Mouse (Mus musculus) testis, adult 2 months (tissue): ENCODE data around the gene Gm49486. TPM values are rescaled to one million over a fixed set of nuclear protein-coding genes. Genes with fewer than 3 reads are reported as not detected.
A peak's percentile ranks its signal among the peaks of the same experiment; 100 is the strongest.

Experiments used
- H3K27ac ChIP-seq: fragments of 200-500 bp; 2 replicates; pipeline ENCODE4 v1.5.1; 2012; ENCODE audit warnings: low read depth, low read length; ENCODE audit not compliant: control insufficient read depth, insufficient read depth
- H3K27me3 ChIP-seq: fragments of 200-500 bp; 2 replicates; pipeline ENCODE4 v1.6.1; 2012; ENCODE audit warnings: mild to moderate bottlenecking, low read length, moderate library complexity; ENCODE audit not compliant: control insufficient read depth, insufficient read depth
- H3K36me3 ChIP-seq: fragments of 200-500 bp; 2 replicates; pipeline ENCODE4 v1.6.1; 2012; ENCODE audit warnings: mild to moderate bottlenecking, low read length; ENCODE audit not compliant: control insufficient read depth, insufficient read depth
- H3K4me1 ChIP-seq: fragments of 200-500 bp; 2 replicates; pipeline ENCODE4 v1.6.1; 2012; ENCODE audit warnings: low read length; ENCODE audit not compliant: control insufficient read depth, insufficient read depth
- H3K4me3 ChIP-seq: fragments of 200-500 bp; 2 replicates; pipeline ENCODE4 v1.5.1; 2012; ENCODE audit warnings: low read depth, mild to moderate bottlenecking, low read length, moderate library complexity, mixed read lengths; ENCODE audit not compliant: control insufficient read depth
- CTCF ChIP-seq: fragments of 200-500 bp; IDR thresholded peaks from 2 replicates; pipeline ENCODE4 v1.5.1; 2012; ENCODE audit warnings: low read depth, mild to moderate bottlenecking, inconsistent platforms, low read length, moderate library complexity; ENCODE audit not compliant: control insufficient read depth, insufficient read depth, insufficient replicate concordance
- POLR2A ChIP-seq: fragments of 200-500 bp; IDR thresholded peaks from 2 replicates; pipeline ENCODE4 v1.6.1; 2012; ENCODE audit warnings: low read depth, mild to moderate bottlenecking, inconsistent platforms, low read length, moderate library complexity; ENCODE audit not compliant: control insufficient read depth
- polyA plus RNA-seq: library from polyadenylated mRNA; depleted of rRNA; stranded (reverse); fragments of >200 nt; gene quantifications from 2 replicates; pipeline ENCODE4 v1.2.3, GENCODE M21; 2012; rRNA removed

The Gm49486 gene
- 0.10 and 0.28 TPM in 2 replicates for polyA plus RNA-seq

- Histone ChIP-seq H3K27ac (peak within 1 kb of the TSS; percentile 95), H3K27me3 (no peaks in the 10 kb centered on the region), H3K36me3 (peaks cover 3% of the 10 kb centered on the region), H3K4me3 (peak within 1 kb of the TSS; percentile 88), H3K4me1 (peaks cover 12% of the 10 kb centered on the region)
- TF ChIP-seq CTCF (no peak), POLR2A (peak; percentile 89)
Measured at GRCm38 (mm10) chr15:79229058-79229821, at the start of gene Gm49486, which contains the start of gene Pick1. Gene Gm49486 (plus strand): TSS chr15:79229391. Gene Pick1 (plus strand): TSS chr15:79229173.

GRCm38 (mm10) chr15:79185213-79185612 is 44.0 kb upstream of the Gm49486 start:
- no peaks in the 10 kb centered on the region for H3K36me3 ChIP-seq
- no peaks in the 10 kb centered on the region for H3K27me3 ChIP-seq
- TF ChIP-seq POLR2A (no peak), CTCF (no peak)
- H3K4me3 ChIP-seq: no peak overlapping the region
- H3K4me1 ChIP-seq: no peaks in the 10 kb centered on the region
- no peak overlapping the region for H3K27ac ChIP-seq

- H3K4me1 ChIP-seq: no peaks in the 10 kb centered on the region
- no peak for TF ChIP-seq POLR2A
- no peak for TF ChIP-seq CTCF
- no peaks in the 10 kb centered on the region for H3K36me3 ChIP-seq
- no peak overlapping the region for H3K4me3 ChIP-seq
- H3K27ac ChIP-seq: no peak overlapping the region
- no peaks in the 10 kb centered on the region for H3K27me3 ChIP-seq
Measured at GRCm38 (mm10) chr15:79187819-79188218, 41.4 kb upstream of the Gm49486 start.

- H3K4me1 ChIP-seq: no peaks in the 10 kb centered on the region; the same call in 1 of the 2 replicates
- H3K27me3 ChIP-seq: no peaks in the 10 kb centered on the region
- no peaks in the 10 kb centered on the region for H3K36me3 ChIP-seq
- no peak overlapping the region for H3K4me3 ChIP-seq
- H3K27ac ChIP-seq: no peak overlapping the region
- no peak for TF ChIP-seq CTCF
- no peak for TF ChIP-seq POLR2A
Measured at GRCm38 (mm10) chr15:79191426-79191825, 37.8 kb upstream of the Gm49486 start.

GRCm38 (mm10) chr15:79192450-79192849 is 36.7 kb upstream of the Gm49486 start:
- Histone ChIP-seq H3K27me3 (no peaks in the 10 kb centered on the region), H3K4me1 (no peaks in the 10 kb centered on the region; the same call in 1 of the 2 replicates), H3K4me3 (no peak overlapping the region), H3K36me3 (no peaks in the 10 kb centered on the region), H3K27ac (no peak overlapping the region)
- TF ChIP-seq POLR2A (no peak), CTCF (no peak)

- H3K27ac ChIP-seq: no peak overlapping the region
- H3K36me3 ChIP-seq: no peaks in the 10 kb centered on the region
- H3K4me3 ChIP-seq: no peak overlapping the region
- H3K4me1 ChIP-seq: no peaks in the 10 kb centered on the region; the same call in 1 of the 2 replicates
- H3K27me3 ChIP-seq: no peaks in the 10 kb centered on the region
- TF ChIP-seq CTCF: no peak
- no peak for TF ChIP-seq POLR2A
Measured at GRCm38 (mm10) chr15:79192885-79193845, 36.0 kb upstream of the Gm49486 start.

- no peaks in the 10 kb centered on the region; the same call in 1 of the 2 replicates for H3K4me1 ChIP-seq
- TF ChIP-seq POLR2A (no peak), CTCF (no peak)
- no peak overlapping the region for H3K27ac ChIP-seq
- no peaks in the 10 kb centered on the region for H3K36me3 ChIP-seq
- no peaks in the 10 kb centered on the region for H3K27me3 ChIP-seq
- no peak overlapping the region for H3K4me3 ChIP-seq
Measured at GRCm38 (mm10) chr15:79194048-79194447, 35.1 kb upstream of the Gm49486 start.
